In the genomic region with DNA sequence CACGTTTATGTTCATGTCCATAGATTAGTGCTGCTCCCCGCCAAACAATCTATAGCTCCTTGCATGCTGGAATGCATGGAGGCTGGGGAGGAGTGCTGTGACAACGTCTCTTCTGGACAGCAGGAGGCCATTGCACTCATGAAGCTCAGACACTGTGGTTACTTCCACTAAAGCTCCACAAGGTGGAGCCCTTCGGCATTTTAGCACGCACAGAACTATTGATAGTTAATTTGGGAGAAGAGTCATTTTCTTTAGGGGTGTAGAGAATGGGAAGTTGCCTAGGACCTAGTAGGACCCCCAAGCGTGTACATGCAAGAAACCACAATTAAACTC, we compare ENCODE assay signal across 8 mouse cellular contexts.
DNase-seq lines count a peak whose midpoint lies in the region.

No protein-coding gene starts in this region.

- peak; percentile 33 to 38 for DNase-seq in cerebellum, adult 18-20 months
- no peak for DNase-seq in cerebellum, adult 9-10 months
- peak; percentile 81 for DNase-seq in CD4-positive, CD25-positive, alpha-beta regulatory T cell, adult 2 months (ENCODE audit: low read depth, low spot score)
- DNase-seq in c-Kit-positive CD71-positive TER-119-positive erythroid progenitor cells, embryonic 14.5 days (ENCODE audit: low spot score): peak; percentile 42
- DNase-seq in forelimb bud, embryonic 11.5 days (ENCODE audit: low read depth, low spot score): peak; percentile 69
- peak; percentile 16 to 25 for DNase-seq in kidney, adult 8-10 months
- DNase-seq in lung, postnatal 36 days: peak; percentile 62
- DNase-seq in right cerebral cortex, postnatal 14 days: peak; percentile 43
